Mouse (Mus musculus): ENCODE measurements around the gene Polk.
A peak's percentile ranks its signal among the peaks of the same experiment; 100 is the strongest.

Polk gene

DNA sequence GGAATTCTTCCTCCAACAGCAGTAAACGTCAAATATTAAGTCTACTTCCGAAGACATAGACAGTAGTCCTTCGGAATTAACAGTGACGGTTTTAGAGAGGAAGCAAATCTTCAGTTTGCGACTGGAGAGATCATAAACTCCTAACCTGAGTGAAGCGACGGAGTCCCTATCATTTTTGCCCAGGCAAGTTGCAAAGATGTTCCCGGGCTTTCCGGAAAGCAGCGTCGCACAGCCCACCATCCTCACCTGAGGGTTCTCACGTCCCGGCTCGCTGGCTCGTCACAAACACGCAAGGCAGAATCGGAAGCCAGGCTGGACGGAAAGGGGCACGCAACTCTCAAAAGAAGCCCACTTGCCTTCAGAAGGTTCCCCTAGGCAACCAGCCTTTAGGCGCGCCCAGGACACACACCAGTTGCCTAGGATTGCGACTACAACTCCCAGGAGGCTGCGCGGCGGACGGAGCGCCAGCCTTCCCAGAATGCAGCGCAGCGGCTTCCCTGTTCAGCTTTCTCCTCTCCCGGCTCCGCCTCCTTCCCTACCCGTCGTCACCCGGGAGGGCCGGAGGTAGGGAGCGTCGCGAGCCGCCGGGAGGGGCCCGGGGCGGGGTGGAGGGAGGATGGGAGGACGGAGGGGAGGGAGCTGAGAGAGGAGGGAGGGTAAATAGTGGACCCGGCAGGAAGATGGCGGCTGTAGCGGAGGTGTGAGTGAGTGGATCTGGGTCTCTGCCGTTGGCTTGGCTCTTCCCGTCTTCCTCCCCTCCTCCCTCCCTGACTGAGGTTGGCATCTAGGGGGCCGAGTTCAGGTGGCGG is at the start of gene Polk, which contains the start of gene Col4a3bp:
Gene Polk (minus strand): TSS at position 499 of the 809 bp plus-strand sequence.
Gene Col4a3bp (plus strand): TSS at position 538 of the 809 bp plus-strand sequence.
- peak; percentile 98 to 99 for DNase-seq

DNA sequence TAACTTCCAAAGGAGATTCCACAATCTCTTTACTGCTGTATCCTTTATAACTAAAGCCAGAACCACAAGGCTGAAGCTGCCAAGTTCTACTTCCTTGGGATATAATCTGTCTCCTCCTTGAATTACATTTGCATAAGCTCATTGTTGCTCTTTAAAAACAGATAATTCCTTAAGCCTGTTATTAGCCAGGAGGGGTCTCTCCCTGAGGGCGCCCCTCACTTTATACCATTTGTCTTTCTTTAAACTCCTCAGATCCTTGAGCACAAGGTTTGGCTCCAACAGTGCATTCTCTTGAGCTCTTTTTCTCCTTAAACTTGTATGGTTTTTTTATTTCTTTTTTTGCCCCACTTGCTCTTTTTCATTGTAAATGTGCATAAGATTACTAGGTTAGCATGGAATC is 46.3 kb upstream of the Polk start:
- DNase-seq, result no peak

DNA sequence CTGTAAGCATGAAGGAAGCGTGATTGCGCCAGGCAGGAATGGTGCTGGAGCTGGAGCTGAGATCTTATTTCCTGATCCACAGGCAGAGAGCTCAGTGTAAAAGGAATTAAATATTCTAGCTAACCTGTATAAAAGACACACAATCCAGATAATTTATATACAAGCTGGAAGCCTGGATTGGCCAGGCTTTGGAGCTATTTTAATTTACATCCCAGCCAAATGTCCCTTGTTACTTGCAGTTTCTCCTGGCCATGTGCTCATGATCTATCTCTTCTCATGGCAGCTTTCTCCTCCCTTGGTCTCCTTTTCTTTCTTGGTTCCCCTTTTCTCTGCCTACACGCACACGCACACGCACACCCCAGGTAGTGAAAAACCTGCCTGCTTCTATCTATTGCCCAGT is 44.2 kb upstream of the Polk start:
- DNase-seq, result no peak

DNA sequence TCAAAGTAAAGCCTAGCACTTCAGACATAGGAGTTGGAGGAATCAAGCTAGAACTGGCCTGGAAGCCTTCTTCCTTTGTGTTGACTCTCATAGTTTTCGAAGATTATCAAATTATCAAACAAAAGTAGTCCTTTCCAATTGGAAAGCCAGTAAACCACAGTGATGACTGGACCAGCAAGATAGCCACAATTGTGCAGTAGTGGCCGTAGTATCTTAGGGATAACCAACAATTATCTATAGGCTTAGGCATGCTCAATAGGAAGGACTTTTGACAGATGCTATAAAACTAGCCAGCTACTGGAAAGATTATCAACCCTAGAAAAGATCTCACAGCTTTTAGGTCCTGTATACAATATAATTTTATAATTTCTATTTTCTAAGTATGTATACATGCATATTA is 41.8 kb upstream of the Polk start:
- DNase-seq, result no peak

DNA sequence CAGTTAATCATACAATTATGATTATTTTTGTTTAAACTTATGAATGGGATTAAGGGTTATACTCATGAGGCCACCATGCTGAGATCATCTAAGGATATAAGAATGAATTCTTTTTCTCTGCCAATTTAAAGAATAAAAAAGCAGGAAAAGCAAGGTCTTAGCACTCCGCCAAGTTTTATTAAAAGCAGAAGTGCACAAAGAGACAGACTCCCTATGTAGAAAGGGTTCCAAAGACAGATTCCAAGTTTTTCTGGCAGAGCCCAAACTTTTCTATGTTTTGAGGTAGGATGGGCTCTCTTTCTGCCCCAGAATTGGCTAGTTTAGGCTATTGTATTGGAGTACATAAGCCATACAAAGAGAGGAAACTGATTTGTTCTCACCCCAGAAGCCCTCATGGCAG is 37.6 kb upstream of the Polk start:
- no peak for DNase-seq

DNA sequence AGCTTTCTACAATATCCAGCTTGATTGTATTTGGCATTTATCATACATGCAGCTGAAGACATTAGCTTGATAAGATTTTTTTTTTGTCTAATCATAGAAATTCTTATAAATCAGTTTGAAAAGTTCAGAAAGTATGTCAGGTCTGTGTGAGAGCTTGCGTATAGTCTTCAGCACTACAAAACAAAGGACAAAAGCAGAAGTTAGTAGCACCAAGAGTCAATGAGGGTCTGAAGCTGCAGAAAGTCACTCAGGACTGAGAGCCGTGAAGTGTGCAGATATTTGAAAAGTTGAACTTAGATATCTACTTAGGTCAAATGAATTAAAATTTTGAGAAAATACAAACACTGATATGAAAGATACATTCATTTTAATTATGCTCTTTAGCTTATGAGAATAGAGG is 36.7 kb upstream of the Polk start:
- DNase-seq, result no peak

DNA sequence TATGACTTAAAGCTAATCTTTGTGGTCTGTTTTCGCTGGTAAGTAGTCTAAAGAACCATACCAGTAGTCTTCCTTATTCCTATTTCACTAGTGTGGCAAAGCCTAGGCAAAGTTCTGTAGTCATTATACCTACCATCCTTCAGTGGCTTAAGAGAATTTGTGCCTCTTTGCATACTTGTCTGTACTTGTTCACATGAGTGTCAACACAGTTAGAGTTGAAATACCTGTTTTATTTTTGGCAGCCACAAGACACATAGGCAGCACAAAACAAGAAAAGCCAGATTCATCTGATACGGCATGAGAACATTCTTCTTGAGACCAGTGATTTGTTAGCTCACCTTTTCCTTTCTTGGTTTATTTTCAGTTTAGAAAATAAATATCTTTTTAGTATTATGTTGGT is 31.8 kb upstream of the Polk start:
- peak in 1 of 2 experiments; percentile 39 for DNase-seq

DNA sequence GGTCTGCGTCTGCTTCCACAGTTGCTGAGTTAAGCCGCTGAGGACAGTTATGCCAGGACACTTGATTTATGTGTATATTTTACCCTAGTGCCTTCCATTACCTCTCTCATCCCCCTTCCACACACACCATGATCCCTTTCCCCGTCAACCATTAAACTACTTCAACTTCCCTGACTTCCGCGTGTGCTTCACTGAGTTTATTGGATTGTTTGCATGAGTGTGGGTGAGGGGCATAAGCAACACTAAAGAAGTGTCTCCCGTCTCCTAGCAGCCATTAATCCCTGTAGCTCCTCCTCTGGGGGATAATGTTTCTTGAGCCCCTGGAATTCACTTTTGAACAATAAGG is 28.6 kb upstream of the Polk start:
- no peak for DNase-seq

DNA sequence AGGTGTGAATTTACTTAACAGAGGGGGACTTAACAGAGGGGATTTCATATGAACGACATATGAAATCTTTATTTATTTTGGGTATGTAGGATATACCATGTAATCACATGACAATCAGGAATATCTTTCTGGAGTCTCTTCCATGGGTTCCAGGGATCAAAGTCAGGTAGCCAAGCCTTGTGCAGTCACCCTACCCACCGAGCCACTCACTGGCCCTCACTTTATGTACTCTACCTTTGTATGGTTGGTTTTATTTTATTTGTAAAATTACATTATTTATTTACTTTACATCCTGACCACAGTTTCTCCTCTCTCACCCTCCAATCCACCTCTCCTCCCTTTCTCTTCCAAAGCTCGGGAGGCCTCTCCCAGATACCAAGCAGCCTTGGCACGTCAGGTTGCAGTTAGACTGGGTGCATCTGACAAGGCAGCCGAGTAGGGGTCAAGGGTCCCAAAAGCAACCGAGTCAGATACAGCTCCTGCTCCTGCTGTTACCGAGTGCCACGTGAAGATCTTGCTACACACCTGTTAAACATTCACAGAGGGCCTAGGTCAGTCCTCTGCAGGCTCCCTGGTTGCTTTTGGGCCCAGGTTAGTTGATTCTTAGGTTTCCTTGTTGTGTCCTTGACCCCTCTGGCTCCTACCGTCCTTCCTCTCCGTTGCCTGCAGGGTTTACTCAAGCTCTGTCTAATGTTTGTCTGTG is 28.1 kb upstream of the Polk start:
- DNase-seq, result peak in 1 of 2 experiments; percentile 39

DNA sequence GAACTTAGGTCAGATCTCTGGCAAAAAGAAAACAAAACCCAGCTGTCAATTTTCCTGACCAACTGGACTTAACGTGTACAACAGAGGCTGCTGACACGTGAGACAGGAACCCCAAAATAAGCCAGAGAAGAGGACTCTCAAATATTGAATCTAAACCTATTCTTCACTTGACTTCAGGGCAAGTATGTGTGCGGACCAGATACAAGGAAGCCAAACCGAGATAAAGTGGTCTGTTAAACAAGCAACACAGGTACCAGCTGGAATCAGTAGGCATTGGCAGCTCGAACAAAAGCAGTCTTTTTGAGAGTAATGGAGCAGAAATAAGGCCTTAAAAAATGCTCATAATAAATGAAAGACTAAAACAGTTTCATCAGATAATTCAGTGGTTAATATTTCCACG is 25.6 kb upstream of the Polk start:
- no peak for DNase-seq

DNA sequence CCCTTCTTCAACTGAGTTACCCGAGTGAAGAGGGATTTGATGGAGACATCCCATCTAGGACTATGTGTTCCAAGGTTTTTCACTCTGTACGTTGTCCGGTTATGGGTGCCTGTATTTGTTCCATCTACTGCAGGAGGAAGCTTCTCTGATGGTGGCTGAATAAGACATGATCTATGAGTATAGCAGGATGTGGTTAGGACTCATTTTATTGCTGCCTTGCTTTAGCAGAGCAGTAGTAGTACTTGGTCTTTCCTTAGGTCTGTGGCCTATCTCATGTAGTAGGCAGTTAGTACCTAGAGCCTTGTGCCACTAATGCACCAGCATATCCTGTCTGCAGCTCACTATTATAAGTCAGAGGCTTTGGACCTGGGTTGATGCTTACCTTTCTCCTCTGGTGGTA is 12.7 kb upstream of the Polk start:
- no peak for DNase-seq

DNA sequence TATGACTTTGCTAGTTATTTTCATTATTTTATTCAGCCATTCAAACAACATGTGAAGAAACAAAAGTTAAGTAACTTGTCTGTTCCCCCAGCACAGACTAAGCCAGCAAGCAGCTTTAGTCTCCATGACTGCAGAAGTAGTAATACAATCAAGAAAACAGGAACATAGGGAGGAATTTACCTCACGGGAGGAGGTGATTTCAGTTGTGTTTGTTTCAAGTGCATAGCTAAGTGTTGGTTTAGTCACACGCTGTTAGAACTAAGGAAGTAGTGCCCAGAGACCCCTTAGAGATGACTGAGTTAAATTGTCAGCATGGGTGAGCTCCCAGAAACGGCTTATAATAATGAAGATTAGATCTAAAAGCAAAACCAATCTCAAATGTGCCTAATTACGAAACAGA is 5.6 kb upstream of the Polk start:
- peak in 1 of 2 experiments; percentile 22 for DNase-seq

DNA sequence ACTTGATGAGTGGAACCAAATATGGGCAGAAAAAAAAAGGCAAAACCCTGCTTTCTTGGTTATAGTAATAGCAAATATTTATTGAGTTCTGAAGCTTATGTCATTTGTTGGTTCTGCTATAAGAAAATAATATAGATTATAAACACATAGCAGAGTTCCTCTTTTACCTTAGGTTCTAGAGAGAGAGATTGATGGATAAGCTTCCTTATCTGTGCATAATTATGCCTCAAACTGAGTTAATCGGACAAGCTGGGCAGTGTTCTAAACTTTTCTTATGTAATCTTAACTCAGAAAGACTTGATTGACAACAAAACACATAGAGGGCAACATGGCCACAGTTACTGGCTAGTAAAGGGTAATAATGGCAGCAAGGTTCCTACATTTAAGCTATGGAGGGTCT is 4.9 kb upstream of the Polk start:
- no peak for DNase-seq

DNA sequence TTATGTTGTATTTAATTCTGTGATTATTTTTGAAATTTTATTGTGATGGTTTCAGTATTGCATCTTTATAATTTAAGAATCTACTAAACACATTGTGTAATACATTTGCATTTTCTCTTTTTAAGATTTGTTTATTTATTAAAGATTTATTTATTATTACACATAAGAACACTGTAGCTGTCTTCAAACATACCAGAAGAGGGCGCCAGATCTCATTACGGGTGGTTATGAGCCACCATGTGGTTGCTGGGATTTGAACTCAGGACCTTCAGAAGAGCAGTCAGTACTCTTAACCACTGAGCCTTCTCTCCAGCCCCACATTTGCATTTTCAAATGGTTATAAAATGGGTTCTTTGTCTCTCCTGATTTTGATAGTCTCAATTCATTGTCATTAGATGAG is 2.1 kb upstream of the Polk start:
- no peak for DNase-seq

DNA sequence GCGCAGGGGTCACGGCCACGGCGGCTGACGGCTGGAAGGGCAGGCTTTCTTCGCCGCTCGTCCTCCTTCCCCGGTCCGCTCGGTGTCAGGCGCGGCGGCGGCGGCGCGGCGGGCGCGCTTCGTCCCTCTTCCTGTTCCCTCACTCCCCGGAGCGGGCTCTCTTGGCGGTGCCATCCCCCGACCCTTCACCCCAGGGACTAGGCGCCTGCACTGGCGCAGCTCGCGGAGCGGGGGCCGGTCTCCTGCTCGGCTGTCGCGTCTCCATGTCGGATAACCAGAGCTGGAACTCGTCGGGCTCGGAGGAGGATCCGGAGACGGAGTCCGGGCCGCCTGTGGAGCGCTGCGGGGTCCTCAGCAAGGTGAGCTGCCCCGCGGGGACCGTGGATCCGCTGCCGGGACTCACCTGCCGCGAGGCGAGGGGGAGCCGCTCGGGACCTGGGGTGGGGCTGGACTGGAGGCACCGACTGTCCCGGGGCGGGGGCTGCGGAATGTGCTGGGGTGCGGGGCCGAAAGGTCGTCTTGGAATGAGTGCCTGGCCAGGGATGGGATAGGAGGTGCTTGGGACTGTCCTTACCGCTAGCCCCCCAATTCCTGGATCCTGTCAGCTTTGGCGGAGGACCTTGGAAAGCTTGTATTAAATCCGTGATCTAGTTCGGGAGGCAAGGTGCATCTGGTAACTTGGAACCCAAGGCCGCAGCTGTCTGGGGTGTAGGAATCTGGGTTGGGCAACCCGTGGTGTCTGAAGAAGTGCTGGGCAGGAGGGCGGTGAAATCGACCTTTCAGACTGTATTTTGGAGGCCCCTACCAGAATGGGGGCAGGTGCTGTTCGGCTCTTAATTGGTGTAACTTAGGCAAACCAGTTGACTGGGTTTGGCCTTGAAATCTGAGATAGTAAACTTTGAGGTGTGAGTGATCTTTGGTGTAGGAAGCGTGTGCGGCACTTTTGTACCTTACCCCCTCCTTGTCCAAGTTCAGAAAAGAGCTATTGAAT is 817 bp upstream of the Polk start:
- peak; percentile 62 to 65 for DNase-seq

DNA sequence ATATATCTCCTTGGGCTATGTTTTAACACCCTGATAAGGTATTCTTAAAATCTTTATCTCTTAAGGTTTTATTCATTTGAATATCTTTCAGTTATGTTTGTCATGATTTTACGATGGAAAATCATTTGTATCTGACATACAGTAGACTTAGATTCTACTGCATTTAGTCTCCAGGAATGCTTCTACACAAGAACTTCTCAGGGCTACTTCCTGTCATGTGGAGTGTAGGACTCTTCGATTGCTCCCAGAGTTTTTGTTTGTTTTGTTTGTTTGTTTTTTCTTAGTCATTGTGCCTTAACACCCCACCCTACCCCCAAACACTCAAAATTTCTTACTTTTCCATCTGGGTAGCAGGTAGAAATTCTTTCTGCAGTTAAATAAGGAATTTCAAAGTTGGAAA is 998 bp downstream of the Polk start:
- DNase-seq, result no peak

DNA sequence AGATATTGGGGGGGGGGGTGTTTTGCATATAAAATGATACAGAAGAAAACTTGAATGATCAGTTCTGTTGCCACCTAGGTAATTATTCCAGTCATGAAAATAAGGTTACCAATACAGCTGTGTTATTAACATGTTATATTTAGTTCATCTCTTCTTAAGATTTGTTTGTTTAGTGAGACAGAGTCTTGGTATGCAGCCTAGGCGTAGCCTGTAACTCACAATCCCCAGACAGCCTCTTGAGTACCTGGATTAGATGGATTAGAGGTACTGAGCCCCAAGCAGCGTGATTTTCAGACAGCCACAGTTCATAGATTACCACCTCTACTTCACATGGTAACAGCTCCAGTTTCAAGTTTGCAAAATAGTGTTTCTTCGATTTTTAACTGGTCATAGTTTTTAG is 4.3 kb downstream of the Polk start:
- peak in 1 of 2 experiments; percentile 21 for DNase-seq

DNA sequence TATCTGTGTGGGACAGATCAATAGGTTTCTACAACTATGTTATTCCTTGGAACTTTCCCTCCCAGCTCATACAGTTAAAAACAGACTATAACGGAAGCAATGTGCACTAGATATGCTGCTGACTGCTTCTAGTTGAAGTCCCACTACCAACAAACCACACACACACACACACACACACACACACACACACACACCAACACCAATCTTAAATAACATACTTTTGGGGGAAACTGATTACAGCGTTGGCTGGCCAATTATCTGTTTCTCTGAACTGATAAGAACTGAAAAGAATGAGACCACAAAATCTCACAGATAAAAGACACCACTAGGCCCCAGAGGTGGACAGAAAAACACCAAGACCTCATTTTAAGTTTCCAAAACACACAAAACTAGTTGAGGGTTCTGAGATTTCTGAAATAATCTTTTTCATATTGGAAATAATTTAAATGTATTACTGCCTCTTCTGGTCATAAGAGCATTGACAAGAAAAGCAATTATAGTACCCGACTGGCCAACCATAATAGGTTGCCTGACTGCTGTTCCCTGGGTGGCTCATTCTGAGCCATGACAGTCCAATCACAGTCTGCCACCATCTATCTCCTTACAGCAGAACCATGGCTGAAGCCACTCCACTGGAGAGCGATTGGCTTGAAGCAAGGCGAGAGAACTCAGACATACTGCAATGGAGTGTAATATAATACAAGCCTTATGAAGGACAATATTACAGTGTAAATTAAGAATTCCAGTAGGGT is 5.4 kb downstream of the Polk start:
- no peak for DNase-seq

DNA sequence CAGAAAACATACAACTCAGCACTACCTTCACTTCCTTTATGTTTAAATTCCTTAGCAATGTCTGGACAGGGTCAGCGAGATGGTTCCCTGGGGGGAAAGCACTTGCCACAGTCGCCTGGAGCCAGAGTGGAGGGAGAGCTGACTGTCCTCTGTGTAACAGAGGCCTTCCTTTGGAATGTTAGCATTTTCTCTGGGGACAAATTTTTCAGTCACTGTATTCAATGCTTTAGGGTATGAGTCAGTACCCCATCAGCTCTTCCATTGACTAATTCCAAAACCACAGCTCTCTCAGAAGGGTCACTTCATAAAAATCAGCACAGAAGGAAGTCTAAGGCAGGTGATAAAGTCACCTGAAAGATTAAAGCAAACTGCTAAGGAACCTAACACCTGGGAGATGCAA is 8.6 kb downstream of the Polk start:
- no peak for DNase-seq

DNA sequence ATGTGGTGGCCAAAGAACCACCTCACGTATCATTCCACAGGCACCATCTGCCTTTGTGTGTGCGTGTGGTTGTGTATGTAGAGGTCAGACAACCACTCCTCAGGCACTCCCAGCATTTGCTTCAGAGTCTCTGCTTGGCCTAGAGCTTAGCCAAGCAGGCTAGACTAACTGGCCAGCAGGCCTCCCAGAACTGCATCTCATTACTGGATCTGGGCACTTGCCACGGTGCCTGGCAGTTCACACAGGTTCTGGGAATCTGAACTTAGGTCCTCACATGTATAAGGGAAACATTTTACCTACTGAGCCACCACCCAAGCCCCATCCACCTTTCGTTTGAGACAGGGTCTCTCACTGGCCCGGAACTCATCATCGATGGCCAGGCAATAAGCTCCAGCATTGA is 10.2 kb downstream of the Polk start:
- DNase-seq, result no peak

DNA sequence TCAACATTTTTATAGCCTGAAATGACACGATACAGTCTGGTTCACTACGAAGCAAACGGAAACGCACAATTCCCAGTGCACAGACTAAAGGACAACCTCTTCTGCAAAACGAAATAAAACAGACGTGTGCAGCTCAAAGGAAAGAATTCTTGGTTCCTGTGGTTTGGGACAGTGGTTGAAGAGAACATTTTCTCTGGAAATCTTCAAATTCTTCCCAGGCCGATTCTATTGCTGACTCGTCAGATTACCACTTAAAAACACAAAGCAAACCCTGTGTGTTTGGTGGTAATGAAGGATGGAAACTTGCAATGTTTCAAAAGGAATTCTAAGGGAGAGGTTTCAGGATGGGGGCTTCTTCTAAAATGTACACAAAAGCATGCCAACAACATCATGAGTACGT is 12.3 kb downstream of the Polk start:
- no peak for DNase-seq

DNA sequence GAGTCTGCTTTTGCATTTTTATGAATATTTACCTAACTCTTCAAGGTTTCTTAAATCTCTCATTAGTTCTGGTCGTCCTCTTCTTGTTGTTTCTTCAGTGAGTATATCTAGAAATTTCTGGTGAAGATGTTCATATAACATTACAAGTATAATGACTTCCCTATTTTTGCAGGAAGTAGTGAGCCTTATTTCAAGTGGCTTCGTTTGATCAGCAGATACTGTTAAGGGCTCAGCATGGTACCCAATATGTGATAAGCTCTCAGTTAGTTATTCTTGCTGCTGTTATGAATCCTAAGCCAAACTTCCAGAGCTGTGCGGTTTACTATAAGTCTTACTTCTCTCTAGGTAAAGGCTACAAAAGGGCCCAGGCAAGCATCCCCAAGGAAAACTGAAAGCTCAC is 12.8 kb downstream of the Polk start:
- DNase-seq, result no peak

DNA sequence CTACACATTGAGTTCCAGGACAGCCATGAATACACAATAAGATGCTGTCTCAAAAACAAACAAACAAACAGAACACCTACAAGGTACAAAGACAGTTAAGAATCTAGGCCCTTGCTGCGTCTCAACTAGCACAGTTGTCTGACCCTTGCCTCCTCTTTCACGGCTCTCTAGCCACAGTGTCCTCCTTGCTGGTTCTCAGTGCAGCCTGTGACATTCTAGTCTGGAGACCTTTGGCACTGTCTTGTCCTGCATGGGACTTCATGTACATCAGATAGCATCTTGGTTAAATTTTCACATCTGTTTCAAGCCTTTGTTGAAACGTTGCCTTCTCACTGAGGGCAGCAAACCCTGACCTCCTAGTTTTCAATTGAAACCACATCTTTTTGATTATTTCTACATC is 13.6 kb downstream of the Polk start:
- DNase-seq, result no peak

Measured in lung, adult 18-20 months (tissue).